Mouse (Mus musculus): ENCODE results near the gene Hist1h2bc. TPM values are rescaled to one million over a fixed set of nuclear protein-coding genes. Genes with fewer than 3 reads are reported as not detected.

Gene Hist1h2bc
- polyA plus RNA-seq, 1 experiment: 10.6 TPM

GRCm38 (mm10) chr13:23689459-23689858 lies 5.5 kb downstream of the Hist1h2bc start:
- Histone ChIP-seq H3K27ac (ENCODE audit: insufficient read depth, low read length) (no peak overlapping the region), H3K4me1 (ENCODE audit: control insufficient read depth, insufficient read depth, low read length) (no peaks in the 10 kb centered on the region), H3K36me3 (ENCODE audit: control insufficient read depth, insufficient read depth, low read length, poor library complexity, severe bottlenecking) (no peaks in the 10 kb centered on the region), H3K27me3 (ENCODE audit: control insufficient read depth, insufficient read depth, low read length, poor library complexity, severe bottlenecking) (no peaks in the 10 kb centered on the region), H3K9me3 (replicated peaks; ENCODE audit: control insufficient read depth, insufficient read depth, low read length, poor library complexity, severe bottlenecking) (no peaks in the 10 kb centered on the region), H3K4me3 (ENCODE audit: low read depth, low read length) (no peak overlapping the region), H3K9ac (ENCODE audit: low read depth, poor library complexity, severe bottlenecking) (no peak overlapping the region)
- TF ChIP-seq POLR2A (IDR thresholded peaks at IDR 0.05; ENCODE audit: insufficient read depth, low read length) (no peak), EP300 (IDR thresholded peaks at IDR 0.05; ENCODE audit: insufficient read depth, low read depth, low read length) (no peak), CTCF (IDR thresholded peaks at IDR 0.05; ENCODE audit: low read depth, low read length) (no peak)

GRCm38 (mm10) chr13:23693856-23694440 lies 9.9 kb downstream of the Hist1h2bc start:
- Histone ChIP-seq H3K9me3 (replicated peaks; ENCODE audit: control insufficient read depth, insufficient read depth, low read length, poor library complexity, severe bottlenecking) (no peaks in the 10 kb centered on the region), H3K9ac (ENCODE audit: low read depth, poor library complexity, severe bottlenecking) (no peak overlapping the region), H3K27me3 (ENCODE audit: control insufficient read depth, insufficient read depth, low read length, poor library complexity, severe bottlenecking) (no peaks in the 10 kb centered on the region), H3K4me3 (ENCODE audit: low read depth, low read length) (no peak overlapping the region), H3K36me3 (ENCODE audit: control insufficient read depth, insufficient read depth, low read length, poor library complexity, severe bottlenecking) (no peaks in the 10 kb centered on the region), H3K4me1 (ENCODE audit: control insufficient read depth, insufficient read depth, low read length) (no peaks in the 10 kb centered on the region), H3K27ac (ENCODE audit: insufficient read depth, low read length) (no peak overlapping the region)
- TF ChIP-seq POLR2A (IDR thresholded peaks at IDR 0.05; ENCODE audit: insufficient read depth, low read length): no peak
- no peak for TF ChIP-seq EP300 (IDR thresholded peaks at IDR 0.05; ENCODE audit: insufficient read depth, low read depth, low read length)
- no peak for TF ChIP-seq CTCF (IDR thresholded peaks at IDR 0.05; ENCODE audit: low read depth, low read length)

- Histone ChIP-seq H3K36me3 (ENCODE audit: control insufficient read depth, insufficient read depth, low read length, poor library complexity, severe bottlenecking) (no peaks in the 10 kb centered on the region), H3K27ac (ENCODE audit: insufficient read depth, low read length) (no peak overlapping the region), H3K9me3 (replicated peaks; ENCODE audit: control insufficient read depth, insufficient read depth, low read length, poor library complexity, severe bottlenecking) (no peaks in the 10 kb centered on the region), H3K27me3 (ENCODE audit: control insufficient read depth, insufficient read depth, low read length, poor library complexity, severe bottlenecking) (no peaks in the 10 kb centered on the region), H3K4me1 (ENCODE audit: control insufficient read depth, insufficient read depth, low read length) (no peaks in the 10 kb centered on the region), H3K9ac (ENCODE audit: low read depth, poor library complexity, severe bottlenecking) (no peak overlapping the region), H3K4me3 (ENCODE audit: low read depth, low read length) (no peak overlapping the region)
- TF ChIP-seq POLR2A (IDR thresholded peaks at IDR 0.05; ENCODE audit: insufficient read depth, low read length) (no peak), CTCF (IDR thresholded peaks at IDR 0.05; ENCODE audit: low read depth, low read length) (no peak), EP300 (IDR thresholded peaks at IDR 0.05; ENCODE audit: insufficient read depth, low read depth, low read length) (no peak)
Observed at GRCm38 (mm10) chr13:23694956-23695355, 11.0 kb downstream of the Hist1h2bc start.

GRCm38 (mm10) chr13:23695514-23695913 lies 11.5 kb downstream of the Hist1h2bc start, which contains the start of gene Hist1h1t:
Hist1h1t (plus strand) TSS chr13:23695814.
- H3K4me3 ChIP-seq (ENCODE audit: low read depth, low read length): no peak within 1 kb of the TSS
- H3K27ac ChIP-seq (ENCODE audit: insufficient read depth, low read length): no peak within 1 kb of the TSS
- H3K36me3 ChIP-seq (ENCODE audit: control insufficient read depth, insufficient read depth, low read length, poor library complexity, severe bottlenecking): no peaks in the 10 kb centered on the region
- H3K27me3 ChIP-seq (ENCODE audit: control insufficient read depth, insufficient read depth, low read length, poor library complexity, severe bottlenecking): no peaks in the 10 kb centered on the region
- TF ChIP-seq POLR2A (IDR thresholded peaks at IDR 0.05; ENCODE audit: insufficient read depth, low read length): no peak
- TF ChIP-seq CTCF (IDR thresholded peaks at IDR 0.05; ENCODE audit: low read depth, low read length): no peak
- no peak for TF ChIP-seq EP300 (IDR thresholded peaks at IDR 0.05; ENCODE audit: insufficient read depth, low read depth, low read length)
- no peaks in the 10 kb centered on the region for H3K4me1 ChIP-seq (ENCODE audit: control insufficient read depth, insufficient read depth, low read length)
- H3K9me3 ChIP-seq (replicated peaks; ENCODE audit: control insufficient read depth, insufficient read depth, low read length, poor library complexity, severe bottlenecking): no peaks in the 10 kb centered on the region
- peak within 1 kb of the TSS; percentile 28; the same call in 1 of the 2 replicates for H3K9ac ChIP-seq (ENCODE audit: low read depth, poor library complexity, severe bottlenecking)

GRCm38 (mm10) chr13:23696061-23696474 lies 12.1 kb downstream of the Hist1h2bc start:
- H3K27me3 ChIP-seq (ENCODE audit: control insufficient read depth, insufficient read depth, low read length, poor library complexity, severe bottlenecking): no peaks in the 10 kb centered on the region
- peak overlapping the region; percentile 28; the same call in 1 of the 2 replicates for H3K9ac ChIP-seq (ENCODE audit: low read depth, poor library complexity, severe bottlenecking)
- no peaks in the 10 kb centered on the region for H3K9me3 ChIP-seq (replicated peaks; ENCODE audit: control insufficient read depth, insufficient read depth, low read length, poor library complexity, severe bottlenecking)
- no peaks in the 10 kb centered on the region for H3K36me3 ChIP-seq (ENCODE audit: control insufficient read depth, insufficient read depth, low read length, poor library complexity, severe bottlenecking)
- TF ChIP-seq CTCF (IDR thresholded peaks at IDR 0.05; ENCODE audit: low read depth, low read length) (no peak), EP300 (IDR thresholded peaks at IDR 0.05; ENCODE audit: insufficient read depth, low read depth, low read length) (no peak), POLR2A (IDR thresholded peaks at IDR 0.05; ENCODE audit: insufficient read depth, low read length) (no peak)
- no peak overlapping the region for H3K27ac ChIP-seq (ENCODE audit: insufficient read depth, low read length)
- H3K4me3 ChIP-seq (ENCODE audit: low read depth, low read length): no peak overlapping the region
- H3K4me1 ChIP-seq (ENCODE audit: control insufficient read depth, insufficient read depth, low read length): no peaks in the 10 kb centered on the region

GRCm38 (mm10) chr13:23697491-23698299 lies 13.7 kb downstream of the Hist1h2bc start:
- H3K9me3 ChIP-seq (replicated peaks; ENCODE audit: control insufficient read depth, insufficient read depth, low read length, poor library complexity, severe bottlenecking): no peaks in the 10 kb centered on the region
- peak overlapping the region; percentile 59 for H3K27ac ChIP-seq (ENCODE audit: insufficient read depth, low read length)
- H3K9ac ChIP-seq (ENCODE audit: low read depth, poor library complexity, severe bottlenecking): peak overlapping the region; percentile 72
- H3K4me3 ChIP-seq (ENCODE audit: low read depth, low read length): peak overlapping the region; percentile 66
- no peaks in the 10 kb centered on the region for H3K4me1 ChIP-seq (ENCODE audit: control insufficient read depth, insufficient read depth, low read length)
- H3K27me3 ChIP-seq (ENCODE audit: control insufficient read depth, insufficient read depth, low read length, poor library complexity, severe bottlenecking): no peaks in the 10 kb centered on the region
- H3K36me3 ChIP-seq (ENCODE audit: control insufficient read depth, insufficient read depth, low read length, poor library complexity, severe bottlenecking): no peaks in the 10 kb centered on the region
- TF ChIP-seq POLR2A (IDR thresholded peaks at IDR 0.05; ENCODE audit: insufficient read depth, low read length) (no peak), CTCF (IDR thresholded peaks at IDR 0.05; ENCODE audit: low read depth, low read length) (peak; percentile 38), EP300 (IDR thresholded peaks at IDR 0.05; ENCODE audit: insufficient read depth, low read depth, low read length) (no peak)
